7 mouse cellular contexts compared by ENCODE assay signal in genomic region chr4:41762688-41763114, GRCm38 (mm10). TPM values are rescaled to one million over a fixed set of nuclear protein-coding genes. Genes with fewer than 3 reads are reported as not detected.
DNase-seq lines count a peak whose midpoint lies in the region; ATAC-seq and TF ChIP-seq lines count a peak whose summit lies in the region.
"Not testable (repeated sequence)": the region's sequence is repeated elsewhere in the genome, so short reads cannot be mapped to it uniquely, and the experiment has no call there.

No protein-coding gene starts in this region.

- TF ChIP-seq CTCF in heart, adult 2 months (IDR thresholded peaks at IDR 0.05): not testable (repeated sequence)

- peak; percentile 53 to 62 for DNase-seq in cerebellum, adult 18-20 months
- DNase-seq in forebrain, embryonic 10.5 days (ENCODE audit: extremely low spot score, low spot score): not testable (repeated sequence)
- peak; percentile 73 to 79 for DNase-seq in heart, adult 2 months
- DNase-seq in hindbrain, embryonic 14.5 days (ENCODE audit: low spot score): peak; percentile 23
- peak; percentile 57 to 75 for DNase-seq in layer of hippocampus, postnatal 10 days (ENCODE audit: low spot score in 2 of 2)

- peak overlapping the region; percentile 53 for H3K4me3 ChIP-seq in forebrain, embryonic 10.5 days
- H3K4me3 ChIP-seq in heart, adult 2 months; hindbrain, embryonic 14.5 days (replicated peaks; ENCODE audit: low read length); neural tube, embryonic 15.5 days (replicated peaks): not testable (repeated sequence)
- H3K4me3 ChIP-seq in lung, embryonic 15.5 days: peak overlapping the region; percentile 49; the same call in 1 of the 2 replicates

- not testable (repeated sequence) for H3K9ac ChIP-seq in heart, adult 2 months (ENCODE audit: low read depth, low read length); lung, embryonic 15.5 days; neural tube, embryonic 15.5 days (replicated peaks)
- peak overlapping the region; percentile 24; the same call in 1 of the 2 replicates for H3K9ac ChIP-seq in hindbrain, embryonic 14.5 days

- peaks cover 15% of the 10 kb centered on the region for H3K36me3 ChIP-seq in forebrain, embryonic 10.5 days (replicated peaks)
- not testable (repeated sequence) for H3K36me3 ChIP-seq in heart, adult 2 months (ENCODE audit: control insufficient read depth, insufficient read depth, low read length); lung, embryonic 15.5 days; neural tube, embryonic 15.5 days
- peaks cover 13% of the 10 kb centered on the region for H3K36me3 ChIP-seq in hindbrain, embryonic 14.5 days (replicated peaks; ENCODE audit: control insufficient read depth, insufficient read depth)

- not testable (repeated sequence) for H3K79me2 ChIP-seq in heart, adult 2 months (replicated peaks; ENCODE audit: control insufficient read depth, insufficient read depth, low read length)

- intact Hi-C loops in heart, adult 2 months (cut with DNase I): not testable (repeated sequence)

- H3K4me2 ChIP-seq in hindbrain, embryonic 14.5 days (replicated peaks): 0 out of 2 replicates have a peak overlapping the region, but pooled peaks have one; percentile 15
- peak overlapping the region; percentile 64 for H3K4me2 ChIP-seq in lung, embryonic 15.5 days
- peak overlapping the region; percentile 55 for H3K4me2 ChIP-seq in neural tube, embryonic 15.5 days

- not testable (repeated sequence) for H3K9me3 ChIP-seq in forebrain, embryonic 10.5 days; hindbrain, embryonic 14.5 days (ENCODE audit: control insufficient read depth, low read length); lung, embryonic 15.5 days; neural tube, embryonic 15.5 days (replicated peaks)

- H3K4me1 ChIP-seq in forebrain, embryonic 10.5 days: peaks cover 43% of the 10 kb centered on the region
- H3K4me1 ChIP-seq in heart, adult 2 months (ENCODE audit: control insufficient read depth, insufficient read depth, low read length): not testable (repeated sequence)
- peaks cover 22% of the 10 kb centered on the region for H3K4me1 ChIP-seq in hindbrain, embryonic 14.5 days (replicated peaks; ENCODE audit: control insufficient read depth, insufficient read depth, low read length)
- H3K4me1 ChIP-seq in lung, embryonic 15.5 days: peaks cover 37% of the 10 kb centered on the region
- H3K4me1 ChIP-seq in neural tube, embryonic 15.5 days: peaks cover 33% of the 10 kb centered on the region

- 41% methylated on average over 8 of the region's 8 CpGs for WGBS in forebrain, embryonic 10.5 days
- WGBS in heart, adult 2 months: 44% methylated on average over 8 of the region's 8 CpGs
- 43% methylated on average over 8 of the region's 8 CpGs for WGBS in hindbrain, embryonic 14.5 days
- WGBS in lung, embryonic 15.5 days: 39% methylated on average over 8 of the region's 8 CpGs
- WGBS in neural tube, embryonic 15.5 days: 50% methylated on average over 8 of the region's 8 CpGs

- not testable (repeated sequence) for H3K27me3 ChIP-seq in forebrain, embryonic 10.5 days (ENCODE audit: poor library complexity, severe bottlenecking); heart, adult 2 months (ENCODE audit: control insufficient read depth, insufficient read depth, low read length); hindbrain, embryonic 14.5 days (ENCODE audit: control insufficient read depth, insufficient read depth, low read length); lung, embryonic 15.5 days; neural tube, embryonic 15.5 days (replicated peaks)

- TF ChIP-seq EP300 in heart, adult 2 months (IDR thresholded peaks at IDR 0.05; ENCODE audit: insufficient read depth, low read depth, low read length): not testable (repeated sequence)

- peak; percentile 51 for ATAC-seq in hindbrain, embryonic 14.5 days (ENCODE audit: low FRiP score)
- ATAC-seq in lung, embryonic 15.5 days (ENCODE audit: borderline replicate concordance, extremely low read depth, low FRiP score, low TSS enrichment): peak; percentile 31; the same call in 1 of the 2 replicates
- ATAC-seq in neural tube, embryonic 15.5 days (ENCODE audit: low FRiP score): peak; percentile 57; the same call in 1 of the 2 replicates

- not testable (repeated sequence) for TF ChIP-seq POLR2A in heart, adult 2 months (IDR thresholded peaks at IDR 0.05; ENCODE audit: insufficient read depth, low read depth, low read length)

- H3K27ac ChIP-seq in forebrain, embryonic 10.5 days: peak overlapping the region; percentile 87
- not testable (repeated sequence) for H3K27ac ChIP-seq in heart, adult 2 months
- peak overlapping the region; percentile 53; the same call in 1 of the 2 replicates for H3K27ac ChIP-seq in hindbrain, embryonic 14.5 days
- peak overlapping the region; percentile 90 for H3K27ac ChIP-seq in lung, embryonic 15.5 days
- H3K27ac ChIP-seq in neural tube, embryonic 15.5 days (replicated peaks): peak overlapping the region; percentile 37; the same call in 1 of the 2 replicates

RNA-seq across cellular contexts. Expression of gene Sigmar1, which starts 6.7 kb away (rescaled TPM):
- 102 and 103 TPM in 2 replicates for polyA plus RNA-seq in forebrain, embryonic 10.5 days (2016; fragmentation: Nextera tagmentation; extraction: Ambion mirVana)
- total RNA-seq in heart, adult 2 months (2021): 10 to 100 TPM; 19.6 to 20.7 TPM
- polyA plus RNA-seq in heart, adult 2 months (2012; rRNA removed): 33.2 and 47.7 TPM in 2 replicates
- polyA plus RNA-seq in hindbrain, embryonic 14.5 days (2014; fragmentation: Nextera tagmentation; extraction: Ambion mirVana): 77.5 and 84.5 TPM in 2 replicates
- total RNA-seq in layer of hippocampus, postnatal 10 days (2021): 10 to 100 TPM; 41.0 to 49.1 TPM
- 75.5 and 80.2 TPM in 2 replicates for polyA plus RNA-seq in lung, embryonic 15.5 days (2015; fragmentation: Nextera tagmentation; extraction: Ambion mirVana)
- 92.1 and 97.3 TPM in 2 replicates for polyA plus RNA-seq in neural tube, embryonic 15.5 days (2015; fragmentation: Nextera tagmentation; extraction: Ambion mirVana)

RNA-seq across cellular contexts. Expression of gene Galt, which starts 7.7 kb away (rescaled TPM):
- polyA plus RNA-seq in forebrain, embryonic 10.5 days (2016; fragmentation: Nextera tagmentation; extraction: Ambion mirVana): 23.6 and 23.7 TPM in 2 replicates
- 10 to 100 TPM; 42.5 to 52.7 TPM for total RNA-seq in heart, adult 2 months (2021)
- polyA plus RNA-seq in heart, adult 2 months (2012; rRNA removed): 136 and 137 TPM in 2 replicates
- 46.2 and 47.2 TPM in 2 replicates for polyA plus RNA-seq in hindbrain, embryonic 14.5 days (2014; fragmentation: Nextera tagmentation; extraction: Ambion mirVana)
- 10 to 100 TPM; 49.0 to 51.1 TPM for total RNA-seq in layer of hippocampus, postnatal 10 days (2021)
- polyA plus RNA-seq in lung, embryonic 15.5 days (2015; fragmentation: Nextera tagmentation; extraction: Ambion mirVana): 29.2 and 30.8 TPM in 2 replicates
- polyA plus RNA-seq in neural tube, embryonic 15.5 days (2015; fragmentation: Nextera tagmentation; extraction: Ambion mirVana): 48.4 and 54.8 TPM in 2 replicates

RNA-seq across cellular contexts. Expression of gene Ccl27a, which starts 11.3 kb away (rescaled TPM):
- 45.5 and 50.9 TPM in 2 replicates for polyA plus RNA-seq in forebrain, embryonic 10.5 days (2016; fragmentation: Nextera tagmentation; extraction: Ambion mirVana)
- 10 to 100 TPM; 17.7 to 20.2 TPM for total RNA-seq in heart, adult 2 months (2021)
- polyA plus RNA-seq in heart, adult 2 months (2012; rRNA removed): 23.0 and 23.6 TPM in 2 replicates
- 238 and 269 TPM in 2 replicates for polyA plus RNA-seq in hindbrain, embryonic 14.5 days (2014; fragmentation: Nextera tagmentation; extraction: Ambion mirVana)
- total RNA-seq in layer of hippocampus, postnatal 10 days (2021): 100 to 1,000 TPM; 141 to 191 TPM
- polyA plus RNA-seq in lung, embryonic 15.5 days (2015; fragmentation: Nextera tagmentation; extraction: Ambion mirVana): 28.8 and 30.5 TPM in 2 replicates
- 213 and 281 TPM in 2 replicates for polyA plus RNA-seq in neural tube, embryonic 15.5 days (2015; fragmentation: Nextera tagmentation; extraction: Ambion mirVana)

RNA-seq across cellular contexts. Expression of gene Arid3c, which starts 31.8 kb away (rescaled TPM):
- polyA plus RNA-seq in forebrain, embryonic 10.5 days (2016; fragmentation: Nextera tagmentation; extraction: Ambion mirVana): 1.1 and 1.4 TPM in 2 replicates
- not detected for total RNA-seq in heart, adult 2 months (2021)
- polyA plus RNA-seq in heart, adult 2 months (2012; rRNA removed): not detected in 2 replicates
- polyA plus RNA-seq in hindbrain, embryonic 14.5 days (2014; fragmentation: Nextera tagmentation; extraction: Ambion mirVana): 1.0 and 1.5 TPM in 2 replicates
- total RNA-seq in layer of hippocampus, postnatal 10 days (2021): not detected
- not detected in 2 replicates for polyA plus RNA-seq in lung, embryonic 15.5 days (2015; fragmentation: Nextera tagmentation; extraction: Ambion mirVana)
- polyA plus RNA-seq in neural tube, embryonic 15.5 days (2015; fragmentation: Nextera tagmentation; extraction: Ambion mirVana): 1.1 and 1.6 TPM in 2 replicates

RNA-seq across cellular contexts. Expression of gene Dctn3, which starts 39.7 kb away (rescaled TPM):
- polyA plus RNA-seq in forebrain, embryonic 10.5 days (2016; fragmentation: Nextera tagmentation; extraction: Ambion mirVana): 141 and 142 TPM in 2 replicates
- total RNA-seq in heart, adult 2 months (2021): 10 to 100 TPM; 68.4 to 75.7 TPM
- polyA plus RNA-seq in heart, adult 2 months (2012; rRNA removed): 49.1 and 54.3 TPM in 2 replicates
- polyA plus RNA-seq in hindbrain, embryonic 14.5 days (2014; fragmentation: Nextera tagmentation; extraction: Ambion mirVana): 271 and 274 TPM in 2 replicates
- 100 to 1,000 TPM; 142 to 158 TPM for total RNA-seq in layer of hippocampus, postnatal 10 days (2021)
- polyA plus RNA-seq in lung, embryonic 15.5 days (2015; fragmentation: Nextera tagmentation; extraction: Ambion mirVana): 133 and 136 TPM in 2 replicates
- polyA plus RNA-seq in neural tube, embryonic 15.5 days (2015; fragmentation: Nextera tagmentation; extraction: Ambion mirVana): 271 and 320 TPM in 2 replicates
